Mouse (Mus musculus): ENCODE results near the gene Vma21-ps.
"Not testable (repeated sequence)": the region's sequence is repeated elsewhere in the genome, so short reads cannot be mapped to it uniquely, and the experiment has no call there.

The Vma21-ps gene

GRCm38 (mm10) chr4:52497144-52497543 is at the start of gene Vma21-ps:
Vma21-ps (minus strand) TSS chr4:52497244.
- not testable (repeated sequence) for H3K27me3 ChIP-seq (ENCODE audit: insufficient read depth, low read length); H3K36me3 ChIP-seq (ENCODE audit: insufficient read depth, low read length); H3K9me3 ChIP-seq (ENCODE audit: low read length); H3K4me3 ChIP-seq (replicated peaks; ENCODE audit: low read length); H3K4me1 ChIP-seq (replicated peaks; ENCODE audit: low read depth, low read length)

- TF ChIP-seq CTCF (conservative IDR thresholded peaks at IDR 0.05; ENCODE audit: low read length) (no peak), NANOG (IDR thresholded peaks at IDR 0.05; ENCODE audit: borderline replicate concordance, low read length) (peak; percentile 48; the same call in 1 of the 2 replicates)
These were observed 46.0 kb upstream of the Vma21-ps start for GRCm38 (mm10) chr4:52543001-52543400.

GRCm38 (mm10) chr4:52530636-52531035 is 33.6 kb upstream of the Vma21-ps start:
- H3K9me3 ChIP-seq (ENCODE audit: low read length) = peaks cover 11% of the 10 kb centered on the region
- H3K27me3 ChIP-seq (ENCODE audit: insufficient read depth, low read length) = no peaks in the 10 kb centered on the region
- H3K36me3 ChIP-seq (ENCODE audit: insufficient read depth, low read length) = no peaks in the 10 kb centered on the region
- no peaks in the 10 kb centered on the region for H3K4me1 ChIP-seq (replicated peaks; ENCODE audit: low read depth, low read length)
- H3K4me3 ChIP-seq (replicated peaks; ENCODE audit: low read length) = no peak overlapping the region
- TF ChIP-seq POU5F1 (IDR thresholded peaks at IDR 0.05; ENCODE audit: borderline replicate concordance, low read length) (no peak), NANOG (IDR thresholded peaks at IDR 0.05; ENCODE audit: borderline replicate concordance, low read length) (no peak), CTCF (conservative IDR thresholded peaks at IDR 0.05; ENCODE audit: low read length) (no peak)

More at GRCm38 (mm10) chr4:52543001-52543400, 46.0 kb upstream of the Vma21-ps start:
- Histone ChIP-seq H3K27me3 (ENCODE audit: insufficient read depth, low read length) (no peaks in the 10 kb centered on the region), H3K4me3 (replicated peaks; ENCODE audit: low read length) (peak overlapping the region; percentile 29), H3K36me3 (ENCODE audit: insufficient read depth, low read length) (no peaks in the 10 kb centered on the region), H3K4me1 (replicated peaks; ENCODE audit: low read depth, low read length) (peaks cover 14% of the 10 kb centered on the region), H3K9me3 (ENCODE audit: low read length) (no peaks in the 10 kb centered on the region)

DNA sequence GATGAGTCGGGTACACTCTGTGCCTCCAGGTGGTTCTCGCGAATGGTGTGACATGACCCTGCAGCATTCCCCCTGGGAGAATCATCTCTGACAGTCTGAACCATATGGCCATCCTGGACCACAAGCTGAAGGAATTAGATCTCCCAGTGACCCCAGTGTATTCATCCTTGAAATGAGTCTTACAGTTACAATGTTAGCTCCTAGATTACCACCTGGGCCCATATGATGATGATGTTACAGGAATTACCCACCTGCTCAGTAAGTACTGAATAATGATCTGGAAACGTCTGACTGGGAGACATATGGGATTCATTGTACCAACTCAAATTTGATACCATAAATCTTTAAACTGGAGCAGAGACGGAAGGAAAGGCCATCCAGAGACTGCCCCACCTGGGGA is 29.4 kb upstream of the Vma21-ps start:
- Histone ChIP-seq H3K9me3 (ENCODE audit: low read length) (peaks cover 5% of the 10 kb centered on the region; the same call in 1 of the 2 replicates), H3K4me3 (replicated peaks; ENCODE audit: low read length) (no peak overlapping the region), H3K4me1 (replicated peaks; ENCODE audit: low read depth, low read length) (no peaks in the 10 kb centered on the region), H3K36me3 (ENCODE audit: insufficient read depth, low read length) (no peaks in the 10 kb centered on the region), H3K27me3 (ENCODE audit: insufficient read depth, low read length) (no peaks in the 10 kb centered on the region)
- TF ChIP-seq POU5F1 (IDR thresholded peaks at IDR 0.05; ENCODE audit: borderline replicate concordance, low read length) = no peak
- no peak for TF ChIP-seq NANOG (IDR thresholded peaks at IDR 0.05; ENCODE audit: borderline replicate concordance, low read length)
- no peak for TF ChIP-seq CTCF (conservative IDR thresholded peaks at IDR 0.05; ENCODE audit: low read length)

DNA sequence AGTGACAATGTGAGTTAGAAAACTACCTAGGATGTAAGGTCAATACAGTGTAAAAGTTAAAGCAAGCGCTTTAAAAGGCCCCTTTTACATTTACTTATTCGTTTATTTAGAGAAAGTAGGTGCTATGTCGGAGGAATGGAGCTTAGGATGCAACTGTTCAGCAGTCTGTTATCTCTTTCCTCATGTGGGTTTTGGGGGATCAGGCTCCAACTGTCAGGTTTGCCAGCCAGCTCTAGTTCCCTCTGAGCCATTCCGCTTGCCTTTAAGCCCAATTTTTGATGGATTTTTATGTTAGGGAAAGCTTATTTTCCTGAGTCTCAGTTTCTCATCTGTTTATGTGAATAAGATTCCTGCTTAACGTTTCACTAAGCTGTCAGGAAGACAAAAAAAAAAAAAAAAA is 22.3 kb upstream of the Vma21-ps start:
- no peak for TF ChIP-seq CTCF (conservative IDR thresholded peaks at IDR 0.05; ENCODE audit: low read length)
- no peak for TF ChIP-seq NANOG (IDR thresholded peaks at IDR 0.05; ENCODE audit: borderline replicate concordance, low read length)
- no peak for TF ChIP-seq POU5F1 (IDR thresholded peaks at IDR 0.05; ENCODE audit: borderline replicate concordance, low read length)
- peaks cover 10% of the 10 kb centered on the region for H3K4me1 ChIP-seq (replicated peaks; ENCODE audit: low read depth, low read length)
- no peaks in the 10 kb centered on the region for H3K36me3 ChIP-seq (ENCODE audit: insufficient read depth, low read length)
- H3K27me3 ChIP-seq (ENCODE audit: insufficient read depth, low read length) = no peaks in the 10 kb centered on the region
- H3K9me3 ChIP-seq (ENCODE audit: low read length) = no peaks in the 10 kb centered on the region
- H3K4me3 ChIP-seq (replicated peaks; ENCODE audit: low read length) = no peak overlapping the region

DNA sequence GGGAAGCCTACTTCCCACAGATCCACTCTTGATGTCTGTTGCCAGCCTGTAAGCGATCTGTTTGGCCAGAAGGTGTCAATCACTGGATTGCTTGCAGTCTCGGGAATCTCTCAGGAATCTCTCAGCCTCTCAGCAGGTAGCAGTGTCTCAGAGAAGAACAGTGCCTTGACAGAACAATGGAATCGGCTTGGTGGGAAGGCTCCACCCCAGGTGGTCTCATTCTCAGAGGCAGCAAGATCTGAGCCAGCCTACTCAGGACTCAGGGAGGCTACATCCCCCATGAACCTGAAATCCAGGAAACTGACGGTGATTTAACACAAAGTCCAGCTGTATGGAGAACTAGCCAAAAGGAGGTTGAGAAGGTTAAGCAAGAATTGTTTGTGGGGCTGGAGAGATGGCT is 20.5 kb upstream of the Vma21-ps start:
- Histone ChIP-seq H3K9me3 (ENCODE audit: low read length) (no peaks in the 10 kb centered on the region), H3K4me1 (replicated peaks; ENCODE audit: low read depth, low read length) (peaks cover 10% of the 10 kb centered on the region), H3K4me3 (replicated peaks; ENCODE audit: low read length) (no peak overlapping the region), H3K27me3 (ENCODE audit: insufficient read depth, low read length) (no peaks in the 10 kb centered on the region), H3K36me3 (ENCODE audit: insufficient read depth, low read length) (no peaks in the 10 kb centered on the region)
- no peak for TF ChIP-seq CTCF (conservative IDR thresholded peaks at IDR 0.05; ENCODE audit: low read length)
- TF ChIP-seq NANOG (IDR thresholded peaks at IDR 0.05; ENCODE audit: borderline replicate concordance, low read length) = peak; percentile 52

DNA sequence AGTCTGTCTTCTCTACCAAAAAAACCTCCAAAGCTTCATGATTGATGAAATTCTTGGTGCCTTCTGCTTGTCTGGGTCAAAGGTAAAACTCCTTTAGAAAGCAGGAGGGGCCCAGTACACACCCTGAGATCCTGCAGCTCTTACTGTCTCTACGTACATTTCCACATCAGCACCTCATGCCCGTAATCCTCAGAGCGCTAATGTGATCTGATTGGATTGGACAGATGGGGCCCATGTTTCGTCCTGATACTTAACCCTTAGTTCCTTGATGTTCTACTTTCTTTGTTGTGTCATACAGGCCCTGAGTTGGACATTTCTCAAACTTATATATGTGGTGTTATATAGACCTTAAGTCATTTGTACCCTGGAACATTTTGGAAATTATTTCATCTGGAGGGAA is 9.6 kb downstream of the Vma21-ps start:
- Histone ChIP-seq H3K9me3 (ENCODE audit: low read length) (no peaks in the 10 kb centered on the region), H3K36me3 (ENCODE audit: insufficient read depth, low read length) (peaks cover 53% of the 10 kb centered on the region), H3K27me3 (ENCODE audit: insufficient read depth, low read length) (no peaks in the 10 kb centered on the region), H3K4me3 (replicated peaks; ENCODE audit: low read length) (no peak overlapping the region), H3K4me1 (replicated peaks; ENCODE audit: low read depth, low read length) (no peaks in the 10 kb centered on the region)
- TF ChIP-seq NANOG (IDR thresholded peaks at IDR 0.05; ENCODE audit: borderline replicate concordance, low read length) = no peak

- no peaks in the 10 kb centered on the region for H3K4me1 ChIP-seq (replicated peaks; ENCODE audit: low read depth, low read length)
- H3K36me3 ChIP-seq (ENCODE audit: insufficient read depth, low read length) = peaks cover 89% of the 10 kb centered on the region
- no peaks in the 10 kb centered on the region for H3K9me3 ChIP-seq (ENCODE audit: low read length)
- H3K27me3 ChIP-seq (ENCODE audit: insufficient read depth, low read length) = no peaks in the 10 kb centered on the region
- no peak for TF ChIP-seq NANOG (IDR thresholded peaks at IDR 0.05; ENCODE audit: borderline replicate concordance, low read length)
- TF ChIP-seq CTCF (conservative IDR thresholded peaks at IDR 0.05; ENCODE audit: low read length) = no peak
- no peak overlapping the region for H3K4me3 ChIP-seq (replicated peaks; ENCODE audit: low read length)
These were observed 23.6 kb downstream of the Vma21-ps start for GRCm38 (mm10) chr4:52473431-52473830.

DNA sequence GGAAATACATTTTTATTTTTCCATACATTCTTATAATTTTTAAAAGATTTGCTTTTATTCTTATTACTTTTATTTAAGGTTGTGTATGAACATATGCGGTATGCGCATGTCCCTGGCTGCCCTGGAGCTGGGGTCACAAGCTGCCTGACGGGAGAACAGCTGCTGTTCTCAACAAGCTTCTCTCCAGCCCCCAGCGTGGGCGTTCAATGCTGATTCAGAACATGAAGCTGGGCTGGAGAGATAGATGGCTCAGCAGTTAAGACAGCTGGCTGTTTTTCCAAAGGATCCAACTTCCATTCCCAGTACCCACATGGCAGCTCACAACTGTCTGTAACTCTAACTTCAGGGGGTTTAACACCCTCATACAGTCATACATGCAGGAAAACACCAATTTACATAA is 35.7 kb downstream of the Vma21-ps start:
- no peak overlapping the region for H3K4me3 ChIP-seq (replicated peaks; ENCODE audit: low read length)
- no peak for TF ChIP-seq NANOG (IDR thresholded peaks at IDR 0.05; ENCODE audit: borderline replicate concordance, low read length)
- TF ChIP-seq POU5F1 (IDR thresholded peaks at IDR 0.05; ENCODE audit: borderline replicate concordance, low read length) = no peak
- TF ChIP-seq CTCF (conservative IDR thresholded peaks at IDR 0.05; ENCODE audit: low read length) = no peak
- H3K36me3 ChIP-seq (ENCODE audit: insufficient read depth, low read length) = peaks cover 91% of the 10 kb centered on the region
- no peaks in the 10 kb centered on the region for H3K27me3 ChIP-seq (ENCODE audit: insufficient read depth, low read length)
- H3K9me3 ChIP-seq (ENCODE audit: low read length) = no peaks in the 10 kb centered on the region
- H3K4me1 ChIP-seq (replicated peaks; ENCODE audit: low read depth, low read length) = no peaks in the 10 kb centered on the region

Measured in E14TG2a.4 (cell line).